Mouse (Mus musculus) stomach, postnatal 0 days (tissue): ENCODE results near the gene Cenpx. TPM values are rescaled to one million over a fixed set of nuclear protein-coding genes. Genes with fewer than 3 reads are reported as not detected.

ENCODE experiments used
- ATAC-seq: fragments of 200-750 bp; cut with Nextera tagmentation; 2 replicates; pipeline ENCODE4 v1.8.0; 2017; ENCODE audit not compliant: low FRiP score, low TSS enrichment
- DNase-seq: peaks from one replicate; pipeline ENCODE4 v3.0.0-alpha.2; 2016; ENCODE audit warnings: low spot score
- H3K27ac ChIP-seq: fragments of 300-500 bp; sonication (generic); replicated peaks from 2 replicates; pipeline ENCODE4 v1.5.1; 2014; ENCODE audit warnings: mild to moderate bottlenecking, control low read depth
- H3K27me3 ChIP-seq: fragments of 300-500 bp; sonication (generic); 2 replicates; pipeline ENCODE4 v1.6.1; 2014; ENCODE audit warnings: low read length; ENCODE audit not compliant: control insufficient read depth, insufficient read depth
- H3K36me3 ChIP-seq: fragments of 300-500 bp; sonication (generic); 2 replicates; pipeline ENCODE4 v1.6.1; 2014; ENCODE audit warnings: low read length, mixed read lengths; ENCODE audit not compliant: control insufficient read depth, insufficient read depth
- H3K4me1 ChIP-seq: fragments of 300-500 bp; sonication (generic); replicated peaks from 2 replicates; pipeline ENCODE4 v1.6.1; 2014; ENCODE audit warnings: antibody characterized with exemption; ENCODE audit not compliant: control insufficient read depth, insufficient read depth
- H3K4me2 ChIP-seq: fragments of 300-500 bp; sonication (generic); replicated peaks from 2 replicates; pipeline ENCODE4 v1.6.1; 2014; ENCODE audit warnings: low read depth, mild to moderate bottlenecking, control low read depth, moderate library complexity
- H3K4me3 ChIP-seq: fragments of 300-500 bp; sonication (generic); 2 replicates; pipeline ENCODE4 v1.5.1; 2014; ENCODE audit warnings: low read depth, low read length, control low read depth
- H3K9ac ChIP-seq: fragments of 300-500 bp; sonication (generic); 2 replicates; pipeline ENCODE4 v1.6.1; 2014; ENCODE audit warnings: mild to moderate bottlenecking, low read length, control low read depth, mixed read lengths
- H3K9me3 ChIP-seq: fragments of 300-500 bp; sonication (generic); 2 replicates; pipeline ENCODE4 v1.6.1; 2016; ENCODE audit warnings: low read length; ENCODE audit not compliant: control insufficient read depth
- CTCF ChIP-seq: IDR thresholded peaks from 2 replicates; pipeline ENCODE4 v1.5.1; 2016; ENCODE audit warnings: antibody characterized with exemption, low read depth, mild to moderate bottlenecking, moderate library complexity
- EP300 ChIP-seq: optimal IDR thresholded peaks from 2 replicates; pipeline ENCODE3; 2016; ENCODE audit warnings: antibody characterized with exemption
- WGBS: fragments of 180-500 bp; shearing (Covaris S2); extraction: QIAGEN DNeasy Blood & Tissue Kit; methylation state at CpG from one replicate; pipeline ENCODE4 v1.1.7; 2014; 5-methylcytosine and 5-hydroxymethylcytosine counted together
- polyA plus RNA-seq: library from polyadenylated mRNA; unstranded; fragments of >200 nt; fragmentation: Nextera tagmentation; extraction: Ambion mirVana; gene quantifications from 2 replicates; pipeline ENCODE4 v1.2.1, GENCODE M21; 2015

The Cenpx gene
- polyA plus RNA-seq, 1 experiment from 2014 or later: 123 TPM

- Histone ChIP-seq H3K36me3 (0 out of 2 replicates have a peak, but pooled peaks cover 6% of the 10 kb centered on the region), H3K4me2 (peak overlapping the region; percentile 96), H3K27me3 (no peaks in the 10 kb centered on the region), H3K27ac (no peak overlapping the region), H3K4me1 (peaks cover 8% of the 10 kb centered on the region; the same call in 1 of the 2 replicates), H3K9me3 (no peaks in the 10 kb centered on the region), H3K9ac (peak overlapping the region; percentile 67; the same call in 1 of the 2 replicates), H3K4me3 (peak overlapping the region; percentile 54)
- no peak for DNase-seq
- 21% methylated on average over 21 of the region's 21 CpGs for WGBS
- ATAC-seq: peak; percentile 6; the same call in 1 of the 2 replicates
- TF ChIP-seq CTCF: 0 out of 2 replicates have a peak, but pooled peaks have one; percentile 25
- TF ChIP-seq EP300: no peak
These were observed 8.6 kb upstream of the Cenpx start for GRCm38 (mm10) chr11:120722067-120722630.

- peaks cover 8% of the 10 kb centered on the region; the same call in 1 of the 2 replicates for H3K36me3 ChIP-seq
- WGBS: under 1% methylated on average over 79 of the region's 90 CpGs
- DNase-seq: peak; percentile 85
- peak within 1 kb of the TSS; percentile 54 for H3K4me3 ChIP-seq
- H3K4me2 ChIP-seq: peak within 1 kb of the TSS; percentile 96
- H3K4me1 ChIP-seq: peaks cover 5% of the 10 kb centered on the region; the same call in 1 of the 2 replicates
- H3K27me3 ChIP-seq: no peaks in the 10 kb centered on the region
- TF ChIP-seq CTCF (no peak), EP300 (no peak)
- H3K9ac ChIP-seq: peak within 1 kb of the TSS; percentile 67
- no peaks in the 10 kb centered on the region for H3K9me3 ChIP-seq
- peak within 1 kb of the TSS; percentile 61 for H3K27ac ChIP-seq
- peak; percentile 78 for ATAC-seq
These were observed 7.9 kb upstream of the Cenpx start, which contains the start of gene Rac3 for GRCm38 (mm10) chr11:120721124-120722066. Gene Rac3 (plus strand): TSS chr11:120721470.

DNA sequence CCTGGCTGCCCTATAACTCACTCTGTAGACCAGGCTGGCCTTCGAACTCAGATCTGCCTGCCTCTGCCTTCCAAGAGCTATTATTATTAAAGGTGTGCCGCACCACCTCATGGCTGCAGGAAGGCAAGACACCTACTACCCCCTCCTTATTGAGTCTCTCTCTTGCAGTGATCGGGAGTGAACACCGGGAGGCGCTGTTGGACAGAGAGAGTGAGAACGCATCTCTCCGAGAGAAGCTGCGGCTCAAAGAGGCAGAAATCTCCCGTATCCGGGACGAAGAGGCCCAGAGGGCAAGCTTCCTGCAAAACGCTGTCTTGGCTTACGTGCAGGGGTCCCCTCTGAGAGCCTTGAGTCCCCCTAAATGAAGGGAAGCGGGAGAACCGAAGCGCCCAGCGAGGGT, 6.9 kb upstream of the Cenpx start:
- Histone ChIP-seq H3K4me3 (peak overlapping the region; percentile 54; the same call in 1 of the 2 replicates), H3K9ac (peak overlapping the region; percentile 67; the same call in 1 of the 2 replicates)
- peak; percentile 48 for ATAC-seq

GRCm38 (mm10) chr11:120719841-120720376, 6.4 kb upstream of the Cenpx start:
- Histone ChIP-seq H3K9ac (no peak overlapping the region), H3K27me3 (no peaks in the 10 kb centered on the region), H3K4me3 (no peak overlapping the region), H3K9me3 (no peaks in the 10 kb centered on the region), H3K4me2 (no peak overlapping the region), H3K27ac (no peak overlapping the region), H3K36me3 (peaks cover 8% of the 10 kb centered on the region; the same call in 1 of the 2 replicates), H3K4me1 (peaks cover 5% of the 10 kb centered on the region; the same call in 1 of the 2 replicates)
- TF ChIP-seq EP300 (no peak), CTCF (no peak)
- DNase-seq: no peak
- 89% methylated on average over 13 of the region's 13 CpGs for WGBS
- no peak for ATAC-seq

More for the DNA sequence above, 6.9 kb upstream of the Cenpx start:
- DNase-seq: peak; percentile 96
- Histone ChIP-seq H3K4me1 (peaks cover 5% of the 10 kb centered on the region; the same call in 1 of the 2 replicates), H3K4me2 (peak overlapping the region; percentile 96), H3K9me3 (no peaks in the 10 kb centered on the region), H3K27ac (peak overlapping the region; percentile 61), H3K36me3 (peaks cover 8% of the 10 kb centered on the region; the same call in 1 of the 2 replicates), H3K27me3 (no peaks in the 10 kb centered on the region)
- TF ChIP-seq CTCF (peak; percentile 97), EP300 (no peak)
- 13% methylated on average over 17 of the region's 17 CpGs for WGBS

DNA sequence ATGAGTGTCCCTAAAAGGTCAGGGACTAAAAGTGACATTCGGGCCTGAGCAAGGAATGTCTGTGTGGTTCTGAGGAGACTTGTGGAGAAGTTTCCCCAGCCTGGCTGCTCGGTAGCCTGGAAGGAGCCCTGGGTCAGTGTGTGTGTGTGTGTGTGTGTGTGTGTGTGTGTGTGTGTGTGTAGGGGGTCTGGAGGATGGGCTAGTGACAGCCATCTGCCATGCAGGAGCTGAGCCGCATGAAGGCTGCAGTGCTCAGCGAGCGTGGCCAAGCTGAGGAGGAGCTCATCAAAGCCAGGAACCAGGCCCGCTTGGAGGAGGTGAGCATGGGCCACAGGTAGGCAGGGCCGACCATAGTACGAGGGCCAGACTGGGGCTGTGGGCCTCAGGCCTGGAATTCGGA, 5.7 kb upstream of the Cenpx start:
- 92% methylated on average over 9 of the region's 9 CpGs for WGBS
- Histone ChIP-seq H3K27me3 (no peaks in the 10 kb centered on the region), H3K27ac (no peak overlapping the region), H3K9ac (no peak overlapping the region), H3K4me3 (no peak overlapping the region), H3K4me2 (no peak overlapping the region), H3K9me3 (no peaks in the 10 kb centered on the region), H3K4me1 (peaks cover 5% of the 10 kb centered on the region; the same call in 1 of the 2 replicates), H3K36me3 (peaks cover 8% of the 10 kb centered on the region; the same call in 1 of the 2 replicates)
- DNase-seq (no peak), ATAC-seq (no peak)
- TF ChIP-seq CTCF: no peak
- no peak for TF ChIP-seq EP300
